Mouse (Mus musculus): Measurements from ENCODE around the gene Srrm4. TPM values are rescaled to one million over a fixed set of nuclear protein-coding genes. Genes with fewer than 3 reads are reported as not detected.

The Srrm4 gene
- total RNA-seq, 2 experiments from 2014 or later, result not detected

- no peak for ATAC-seq (replicated peaks; ENCODE audit: low FRiP score, low TSS enrichment, poor library complexity, severe bottlenecking)
Observed at GRCm38 (mm10) chr5:116559091-116559490, 32.5 kb downstream of the Srrm4 start.

DNA sequence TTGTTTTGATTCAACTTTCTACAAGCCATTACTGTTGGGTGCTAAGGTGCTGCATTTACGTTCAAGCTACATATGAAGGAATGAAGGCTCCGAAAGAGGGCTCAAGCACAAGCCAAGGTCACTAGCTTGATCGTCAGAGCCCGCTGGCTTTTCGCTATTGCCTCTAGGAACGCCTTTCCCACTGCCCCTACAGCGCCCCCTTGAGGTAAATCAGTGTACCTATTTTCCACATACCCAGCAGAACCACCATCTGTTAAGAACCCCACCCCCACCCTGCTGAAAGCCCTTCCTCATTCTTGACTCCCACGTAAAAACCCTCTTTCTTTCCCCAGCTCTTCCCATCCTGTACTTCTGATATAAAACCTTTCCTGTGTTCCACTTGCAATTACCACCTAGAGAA is 35.0 kb downstream of the Srrm4 start:
- no peak for ATAC-seq (replicated peaks; ENCODE audit: low FRiP score, low TSS enrichment, poor library complexity, severe bottlenecking)

- no peak for ATAC-seq (replicated peaks; ENCODE audit: low FRiP score, low TSS enrichment, poor library complexity, severe bottlenecking)
Observed at GRCm38 (mm10) chr5:116553868-116554267, 37.7 kb downstream of the Srrm4 start.

GRCm38 (mm10) chr5:116553106-116553505 is 38.5 kb downstream of the Srrm4 start:
- ATAC-seq (replicated peaks; ENCODE audit: low FRiP score, low TSS enrichment, poor library complexity, severe bottlenecking), result no peak

DNA sequence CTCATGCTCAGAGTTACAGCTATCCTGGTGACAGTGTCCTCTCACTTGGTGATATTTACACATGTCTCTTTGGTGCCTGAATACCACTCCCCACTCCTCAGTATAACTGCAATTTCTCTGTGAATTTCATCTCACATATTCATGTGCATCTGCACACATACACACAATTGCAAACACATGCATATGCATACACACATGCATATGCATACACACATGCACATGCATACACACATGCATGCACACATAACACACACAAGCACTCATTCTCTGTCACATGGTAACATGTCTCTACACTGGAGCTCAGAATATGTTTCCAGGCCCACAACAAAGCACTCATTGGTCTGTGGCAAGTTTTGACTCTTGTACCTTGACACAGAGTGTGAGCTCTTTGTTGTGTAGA is 39.0 kb downstream of the Srrm4 start:
- ATAC-seq (replicated peaks; ENCODE audit: low FRiP score, low TSS enrichment, poor library complexity, severe bottlenecking), result no peak

DNA sequence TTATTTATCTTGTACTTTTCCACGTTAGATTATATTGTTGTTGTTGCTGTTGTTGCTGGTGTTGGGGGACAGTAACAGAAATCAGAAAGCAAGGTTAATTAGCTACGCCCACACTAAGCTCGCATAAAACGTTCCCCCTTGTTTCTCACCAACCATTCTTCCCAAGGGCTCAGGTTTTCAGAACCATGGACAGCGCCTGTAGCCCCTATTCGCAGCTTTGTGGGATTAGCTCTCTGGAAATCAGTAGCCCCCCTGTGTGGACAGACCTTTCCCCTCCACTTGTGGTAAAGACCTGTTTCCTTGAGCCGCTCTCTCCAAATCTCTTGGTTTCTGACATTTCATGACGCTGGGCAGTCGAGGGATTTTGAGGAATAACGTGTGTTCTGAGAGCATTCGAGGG is 45.9 kb downstream of the Srrm4 start:
- no peak for ATAC-seq (replicated peaks; ENCODE audit: low FRiP score, low TSS enrichment, poor library complexity, severe bottlenecking)

GRCm38 (mm10) chr5:116542317-116542716 is 49.3 kb downstream of the Srrm4 start:
- ATAC-seq (replicated peaks; ENCODE audit: low FRiP score, low TSS enrichment, poor library complexity, severe bottlenecking), result no peak

GRCm38 (mm10) chr5:116541128-116541527 is 50.5 kb downstream of the Srrm4 start:
- no peak for ATAC-seq (replicated peaks; ENCODE audit: low FRiP score, low TSS enrichment, poor library complexity, severe bottlenecking)

GRCm38 (mm10) chr5:116539360-116539759 is 52.3 kb downstream of the Srrm4 start:
- no peak for ATAC-seq (replicated peaks; ENCODE audit: low FRiP score, low TSS enrichment, poor library complexity, severe bottlenecking)

DNA sequence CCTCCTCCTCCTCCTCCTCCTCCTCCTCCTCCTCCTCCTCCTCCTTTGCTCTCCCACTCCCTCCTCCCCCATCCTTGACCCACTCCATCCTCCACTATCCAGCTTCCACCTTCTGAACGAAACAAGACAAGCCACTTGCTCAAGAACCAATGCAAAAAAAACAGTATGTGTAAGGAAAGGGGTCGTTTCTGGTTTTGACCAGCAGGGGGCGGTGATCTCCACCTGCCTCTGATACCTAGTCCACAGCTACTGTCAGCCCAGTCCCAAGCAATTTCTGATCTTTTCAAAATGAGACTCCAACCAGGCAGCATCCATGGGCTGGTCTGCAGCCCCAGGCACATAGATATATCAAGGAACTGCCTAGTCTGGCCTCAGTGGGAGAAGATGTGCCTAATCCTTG is 53.1 kb downstream of the Srrm4 start:
- ATAC-seq (replicated peaks; ENCODE audit: low FRiP score, low TSS enrichment, poor library complexity, severe bottlenecking), result no peak

DNA sequence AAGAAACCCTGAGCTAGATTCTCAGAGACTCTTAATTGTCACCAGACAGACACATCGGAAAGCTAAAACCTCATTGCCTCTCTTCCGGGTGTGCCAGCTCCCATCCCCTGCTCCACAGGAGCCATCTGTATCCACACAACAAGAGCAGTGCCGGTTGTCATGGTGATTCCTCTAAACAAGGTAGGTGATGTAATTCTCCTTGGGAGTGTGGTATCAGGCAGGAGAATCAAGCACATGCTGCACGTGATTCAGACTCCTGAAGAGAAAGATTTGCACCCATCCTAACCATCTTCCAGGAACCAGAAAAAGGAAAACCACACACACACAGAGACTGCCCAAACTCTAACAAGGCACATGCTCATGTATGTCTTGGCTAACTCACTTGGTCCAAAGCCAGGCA is 65.3 kb downstream of the Srrm4 start:
- ATAC-seq (replicated peaks; ENCODE audit: low FRiP score, low TSS enrichment, poor library complexity, severe bottlenecking), result no peak

- no peak for ATAC-seq (replicated peaks; ENCODE audit: low FRiP score, low TSS enrichment, poor library complexity, severe bottlenecking)
Observed at GRCm38 (mm10) chr5:116525308-116525707, 66.3 kb downstream of the Srrm4 start.

DNA sequence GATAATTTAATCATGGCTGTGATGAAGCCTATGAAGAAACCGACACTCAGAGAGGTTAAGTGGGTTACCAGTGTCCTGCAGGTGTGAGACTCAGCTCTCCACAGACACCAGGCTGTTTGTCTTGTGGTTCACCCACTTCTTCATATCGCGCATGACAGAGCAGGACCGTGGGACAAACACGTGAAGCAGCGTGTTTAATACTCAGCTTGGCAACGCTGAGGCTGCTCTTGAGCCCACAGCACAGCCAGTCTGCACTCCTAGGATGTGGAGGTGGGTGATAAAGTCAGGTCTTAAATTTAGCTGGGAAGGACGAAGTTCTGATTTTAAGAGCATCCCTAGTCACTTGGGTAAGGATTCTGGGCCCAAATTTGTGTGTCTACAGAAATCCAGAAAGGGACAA is 68.1 kb downstream of the Srrm4 start:
- ATAC-seq (replicated peaks; ENCODE audit: low FRiP score, low TSS enrichment, poor library complexity, severe bottlenecking), result no peak

DNA sequence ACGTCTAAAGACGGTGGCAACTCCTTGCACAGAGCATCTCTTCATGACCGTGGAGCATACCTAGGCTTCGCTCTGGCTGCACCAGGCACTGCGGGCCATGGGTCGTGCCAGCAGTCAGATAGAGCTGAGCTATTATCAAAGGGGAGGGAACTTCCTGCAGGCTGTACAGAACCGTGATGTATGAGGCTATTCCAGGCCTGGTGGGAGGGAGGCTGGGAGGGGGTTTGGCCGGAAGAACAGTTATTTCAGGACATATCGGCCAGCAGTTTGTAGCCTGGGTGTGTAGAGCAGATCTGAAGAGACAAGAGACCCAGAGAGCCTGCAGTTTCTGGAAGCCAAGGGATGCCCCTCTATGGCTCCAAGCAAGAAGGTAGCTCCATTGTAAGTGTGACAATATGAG is 68.5 kb downstream of the Srrm4 start:
- no peak for ATAC-seq (replicated peaks; ENCODE audit: low FRiP score, low TSS enrichment, poor library complexity, severe bottlenecking)

DNA sequence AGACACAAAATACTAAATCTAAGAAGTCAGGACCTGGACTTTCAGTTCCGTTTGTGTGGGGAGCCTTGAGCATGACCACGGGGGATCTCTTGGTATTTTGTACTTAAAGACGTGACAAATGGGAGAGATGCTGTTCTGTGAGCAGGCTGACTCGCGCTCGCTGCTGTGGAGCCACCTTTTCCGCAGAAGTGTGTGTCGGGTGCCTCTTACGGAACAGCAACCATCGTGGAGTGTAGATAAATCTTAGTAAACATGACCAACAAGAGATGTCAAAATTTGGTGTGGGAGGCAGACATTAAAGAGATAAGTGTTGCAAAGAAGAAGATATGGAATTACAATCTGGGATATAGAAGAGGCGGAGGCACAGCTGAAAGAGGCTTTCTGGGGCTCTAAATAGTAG is 69.3 kb downstream of the Srrm4 start:
- ATAC-seq (replicated peaks; ENCODE audit: low FRiP score, low TSS enrichment, poor library complexity, severe bottlenecking), result no peak

DNA sequence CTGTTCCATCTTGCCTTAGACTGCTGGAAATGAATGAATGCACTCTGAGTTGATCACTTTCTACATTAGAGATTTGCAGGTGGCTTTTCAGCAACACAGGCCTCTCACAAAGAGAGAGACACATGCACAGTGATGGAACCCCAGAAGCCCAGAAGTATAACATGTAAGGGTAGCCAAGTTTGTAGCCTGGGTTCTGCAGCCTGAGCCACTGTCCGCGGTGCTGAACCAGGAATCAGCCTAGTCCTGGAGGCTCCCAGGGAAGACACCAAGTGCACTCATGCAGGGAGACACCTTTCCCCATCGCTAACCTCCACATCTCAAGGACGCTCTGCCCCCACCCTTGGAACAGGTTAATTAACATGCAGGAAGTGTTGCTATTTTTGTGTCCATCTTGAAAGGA is 73.6 kb downstream of the Srrm4 start:
- ATAC-seq (replicated peaks; ENCODE audit: low FRiP score, low TSS enrichment, poor library complexity, severe bottlenecking), result no peak

DNA sequence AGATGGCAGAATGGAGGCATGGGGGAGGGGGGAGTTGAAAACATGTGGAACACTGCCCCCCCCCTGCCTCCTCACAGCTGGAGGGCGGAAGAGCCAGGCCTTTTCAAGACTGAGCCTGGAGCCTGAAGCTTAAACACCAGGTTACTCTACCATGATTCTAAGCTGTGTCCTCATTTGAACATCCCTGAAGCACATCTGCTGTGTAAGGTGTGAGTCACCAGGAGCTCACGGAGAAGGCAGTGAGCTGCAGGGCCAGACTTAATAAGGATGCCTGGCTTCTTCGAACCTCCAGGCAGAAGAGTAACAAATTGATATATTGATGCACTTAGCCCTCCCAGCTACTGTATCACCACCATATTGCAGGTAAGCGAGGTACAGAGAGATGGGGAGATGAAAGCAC is 79.5 kb downstream of the Srrm4 start:
- no peak for ATAC-seq (replicated peaks; ENCODE audit: low FRiP score, low TSS enrichment, poor library complexity, severe bottlenecking)

GRCm38 (mm10) chr5:116510229-116510628 is 81.4 kb downstream of the Srrm4 start:
- no peak for ATAC-seq (replicated peaks; ENCODE audit: low FRiP score, low TSS enrichment, poor library complexity, severe bottlenecking)

GRCm38 (mm10) chr5:116501342-116501741 is 90.3 kb downstream of the Srrm4 start:
- no peak for ATAC-seq (replicated peaks; ENCODE audit: low FRiP score, low TSS enrichment, poor library complexity, severe bottlenecking)

- ATAC-seq (replicated peaks; ENCODE audit: low FRiP score, low TSS enrichment, poor library complexity, severe bottlenecking), result no peak
Observed at GRCm38 (mm10) chr5:116498880-116499640, 92.6 kb downstream of the Srrm4 start.

- no peak for ATAC-seq (replicated peaks; ENCODE audit: low FRiP score, low TSS enrichment, poor library complexity, severe bottlenecking)
Observed at GRCm38 (mm10) chr5:116497866-116498265, 93.8 kb downstream of the Srrm4 start.

DNA sequence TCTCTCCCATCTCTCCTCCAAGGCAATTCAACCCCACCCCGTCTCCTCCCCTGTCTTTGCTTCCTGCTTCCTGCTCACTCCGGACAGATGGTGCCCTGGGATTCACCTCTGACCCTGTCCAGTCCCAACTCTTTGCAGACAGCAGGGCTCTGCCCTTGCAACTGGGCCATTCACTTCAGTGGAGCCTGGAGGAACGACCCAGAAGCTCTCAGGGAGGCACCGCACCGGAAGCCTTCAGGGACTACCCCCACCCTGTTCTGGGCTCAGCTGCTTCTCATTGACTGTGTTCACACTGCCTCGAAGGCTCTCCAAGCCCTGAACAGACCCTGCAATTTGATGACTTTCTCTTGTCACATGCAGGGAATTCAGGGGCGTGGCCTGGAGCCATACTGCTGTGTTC is 94.4 kb downstream of the Srrm4 start:
- ATAC-seq (replicated peaks; ENCODE audit: low FRiP score, low TSS enrichment, poor library complexity, severe bottlenecking), result no peak

Data from megakaryocyte-erythroid progenitor cell, adult 5-6 weeks (primary cell).